Mouse (Mus musculus): ENCODE measurements around the gene Sec16b. TPM values are rescaled to one million over a fixed set of nuclear protein-coding genes. Genes with fewer than 3 reads are reported as not detected.

The Sec16b gene
- polyA plus RNA-seq, 1 experiment from 2014 or later: 2.1 TPM

DNA sequence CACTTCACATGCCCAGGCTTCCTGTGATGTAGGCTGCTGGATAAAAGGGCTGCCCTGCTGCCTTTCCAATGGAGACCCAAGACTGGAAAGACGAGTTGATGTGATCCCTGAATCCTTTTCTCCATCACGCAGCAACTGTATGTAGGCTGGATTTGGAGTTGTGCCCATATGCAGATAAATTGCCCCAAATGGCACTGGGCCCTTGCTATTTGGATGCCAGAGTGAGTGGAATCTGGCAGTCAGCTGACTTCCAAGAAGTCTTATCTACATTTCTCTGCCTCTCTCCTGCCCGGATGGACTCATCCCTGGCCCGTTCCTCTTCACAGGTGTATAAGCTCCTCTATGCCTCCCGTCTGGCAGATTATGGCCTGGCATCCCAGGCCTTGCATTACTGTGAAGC lies 49.9 kb downstream of the Sec16b start:
- Histone ChIP-seq H3K27ac (ENCODE audit: low read depth, low read length) (no peak overlapping the region), H3K36me3 (ENCODE audit: control insufficient read depth, insufficient read depth, low read length) (no peaks in the 10 kb centered on the region), H3K4me1 (ENCODE audit: control insufficient read depth, insufficient read depth, low read length) (no peaks in the 10 kb centered on the region), H3K4me3 (ENCODE audit: low read depth, low read length) (no peak overlapping the region), H3K27me3 (ENCODE audit: control insufficient read depth, insufficient read depth, low read length) (no peaks in the 10 kb centered on the region), H3K9me3 (ENCODE audit: control insufficient read depth, low read length) (no peaks in the 10 kb centered on the region), H3K4me2 (ENCODE audit: low read depth) (no peak overlapping the region), H3K9ac (ENCODE audit: low read length) (no peak overlapping the region)
- ATAC-seq (ENCODE audit: insufficient read depth, low FRiP score, low TSS enrichment): no peak
- no peak for DNase-seq (ENCODE audit: low spot score)
- WGBS: 85% methylated on average over 5 of the region's 5 CpGs

DNA sequence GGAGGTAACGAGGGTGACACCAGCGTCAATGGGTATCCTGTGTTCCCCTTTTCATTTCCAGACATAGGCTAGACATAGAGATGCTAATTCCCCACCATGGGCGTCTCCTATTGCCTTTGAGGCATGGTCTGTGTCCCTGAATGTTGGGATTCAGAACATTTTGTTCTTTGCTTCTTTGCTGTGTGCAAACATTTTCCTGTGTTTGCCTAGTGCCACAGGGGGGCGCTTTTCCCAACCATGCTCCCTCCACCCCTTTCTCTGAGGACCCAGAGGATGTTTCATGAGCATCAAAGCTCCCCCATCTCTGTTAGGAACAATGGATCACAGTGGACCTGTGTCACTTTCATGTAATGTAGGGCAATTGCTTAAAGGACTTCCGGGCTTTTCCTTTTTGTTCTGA lies 51.6 kb downstream of the Sec16b start:
- ATAC-seq (ENCODE audit: insufficient read depth, low FRiP score, low TSS enrichment) (no peak), DNase-seq (ENCODE audit: low spot score) (no peak)
- Histone ChIP-seq H3K4me3 (ENCODE audit: low read depth, low read length) (no peak overlapping the region), H3K27me3 (ENCODE audit: control insufficient read depth, insufficient read depth, low read length) (no peaks in the 10 kb centered on the region), H3K4me1 (ENCODE audit: control insufficient read depth, insufficient read depth, low read length) (no peaks in the 10 kb centered on the region), H3K9me3 (ENCODE audit: control insufficient read depth, low read length) (no peaks in the 10 kb centered on the region), H3K4me2 (ENCODE audit: low read depth) (no peak overlapping the region), H3K27ac (ENCODE audit: low read depth, low read length) (no peak overlapping the region), H3K36me3 (ENCODE audit: control insufficient read depth, insufficient read depth, low read length) (no peaks in the 10 kb centered on the region), H3K9ac (ENCODE audit: low read length) (no peak overlapping the region)
- WGBS: 60% methylated on average over 5 of the region's 5 CpGs

DNA sequence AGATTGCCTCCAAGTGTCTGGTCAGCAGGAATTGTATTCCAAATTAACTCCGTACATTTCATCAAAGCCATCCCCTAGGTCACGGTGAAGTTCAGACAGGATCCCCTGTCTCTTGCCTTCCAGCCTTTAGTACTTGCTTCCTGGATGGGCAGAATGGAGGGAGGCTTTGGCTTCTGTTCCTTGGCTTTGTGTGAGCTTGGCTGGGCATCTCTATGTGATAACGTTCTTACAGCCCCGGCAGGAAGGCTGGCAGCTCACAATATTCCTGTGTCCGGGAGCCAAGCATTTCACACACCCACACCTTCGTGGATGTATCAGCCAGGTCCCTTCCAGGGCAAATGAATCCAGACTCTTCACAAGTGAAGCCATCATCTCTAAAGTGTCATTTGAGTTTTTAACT lies 53.5 kb downstream of the Sec16b start:
- Histone ChIP-seq H3K4me1 (ENCODE audit: control insufficient read depth, insufficient read depth, low read length) (no peaks in the 10 kb centered on the region), H3K4me3 (ENCODE audit: low read depth, low read length) (no peak overlapping the region), H3K9me3 (ENCODE audit: control insufficient read depth, low read length) (no peaks in the 10 kb centered on the region), H3K27ac (ENCODE audit: low read depth, low read length) (no peak overlapping the region), H3K4me2 (ENCODE audit: low read depth) (no peak overlapping the region), H3K27me3 (ENCODE audit: control insufficient read depth, insufficient read depth, low read length) (no peaks in the 10 kb centered on the region), H3K36me3 (ENCODE audit: control insufficient read depth, insufficient read depth, low read length) (no peaks in the 10 kb centered on the region), H3K9ac (ENCODE audit: low read length) (no peak overlapping the region)
- 90% methylated on average over 6 of the region's 6 CpGs for WGBS
- no peak for ATAC-seq (ENCODE audit: insufficient read depth, low FRiP score, low TSS enrichment)
- no peak for DNase-seq (ENCODE audit: low spot score)

DNA sequence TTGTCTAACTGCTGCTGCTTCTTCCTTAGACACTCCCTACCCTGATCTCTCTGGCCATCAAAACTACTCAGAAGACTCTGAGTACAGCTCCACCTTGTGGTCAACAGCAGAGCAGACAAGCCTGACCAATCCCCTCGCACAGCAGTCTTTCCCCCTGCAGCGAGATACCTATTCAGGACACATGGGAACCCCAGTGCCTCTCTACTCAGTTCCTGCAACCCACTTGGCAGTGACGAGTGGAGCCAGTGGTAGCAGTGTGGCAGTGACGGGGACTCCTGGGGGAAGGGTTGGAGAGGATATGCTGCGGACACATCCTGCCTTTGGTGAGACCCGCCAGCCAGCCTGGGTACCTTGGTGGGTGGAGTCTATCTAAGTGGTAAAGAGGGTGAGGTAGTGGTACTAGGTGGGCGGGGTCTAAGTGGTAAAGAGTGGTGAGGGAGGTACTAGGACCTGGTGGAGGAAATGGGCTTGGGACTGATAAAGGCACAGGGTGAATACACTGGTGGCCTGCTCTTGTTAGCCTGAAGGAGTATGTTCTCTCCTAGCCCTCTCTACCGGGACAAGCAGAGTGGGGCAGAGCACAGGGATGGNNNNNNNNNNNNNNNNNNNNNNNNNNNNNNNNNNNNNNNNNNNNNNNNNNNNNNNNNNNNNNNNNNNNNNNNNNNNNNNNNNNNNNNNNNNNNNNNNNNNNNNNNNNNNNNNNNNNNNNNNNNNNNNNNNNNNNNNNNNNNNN lies 54.3 kb downstream of the Sec16b start:
- 21% methylated on average over 8 of the region's 8 CpGs for WGBS
- Histone ChIP-seq H3K9me3 (ENCODE audit: control insufficient read depth, low read length) (no peaks in the 10 kb centered on the region), H3K27me3 (ENCODE audit: control insufficient read depth, insufficient read depth, low read length) (no peaks in the 10 kb centered on the region), H3K4me3 (ENCODE audit: low read depth, low read length) (no peak overlapping the region), H3K4me1 (ENCODE audit: control insufficient read depth, insufficient read depth, low read length) (no peaks in the 10 kb centered on the region), H3K4me2 (ENCODE audit: low read depth) (no peak overlapping the region), H3K9ac (ENCODE audit: low read length) (no peak overlapping the region), H3K36me3 (ENCODE audit: control insufficient read depth, insufficient read depth, low read length) (no peaks in the 10 kb centered on the region), H3K27ac (ENCODE audit: low read depth, low read length) (no peak overlapping the region)
- DNase-seq (ENCODE audit: low spot score): peak; percentile 40
- peak; percentile 55 for ATAC-seq (ENCODE audit: insufficient read depth, low FRiP score, low TSS enrichment)

DNA sequence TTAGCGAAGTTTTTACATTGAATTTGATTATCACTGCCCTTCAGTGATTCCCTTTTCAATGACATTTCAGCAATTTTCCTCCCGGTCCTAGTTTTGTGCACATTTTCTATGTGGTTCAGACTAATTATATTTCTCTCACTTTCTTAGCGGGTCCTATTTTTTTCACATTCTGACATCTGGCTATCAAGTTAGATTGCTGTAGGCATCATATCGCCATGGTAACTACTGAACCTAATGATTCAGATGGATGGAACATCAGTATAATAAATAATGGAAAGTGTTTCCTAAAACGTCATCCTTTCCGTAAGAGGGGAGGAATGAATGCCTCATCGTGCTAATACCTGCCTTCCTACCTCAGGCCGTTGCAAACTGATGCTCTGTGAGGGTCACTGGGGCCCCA lies 61.3 kb downstream of the Sec16b start:
- H3K27ac ChIP-seq (ENCODE audit: low read depth, low read length): no peak overlapping the region
- ATAC-seq (ENCODE audit: insufficient read depth, low FRiP score, low TSS enrichment) (no peak), DNase-seq (ENCODE audit: low spot score) (no peak)
- H3K4me2 ChIP-seq (ENCODE audit: low read depth): no peak overlapping the region
- no peaks in the 10 kb centered on the region for H3K36me3 ChIP-seq (ENCODE audit: control insufficient read depth, insufficient read depth, low read length)
- H3K9ac ChIP-seq (ENCODE audit: low read length): no peak overlapping the region
- H3K4me3 ChIP-seq (ENCODE audit: low read depth, low read length): no peak overlapping the region
- no peaks in the 10 kb centered on the region for H3K27me3 ChIP-seq (ENCODE audit: control insufficient read depth, insufficient read depth, low read length)
- H3K4me1 ChIP-seq (ENCODE audit: control insufficient read depth, insufficient read depth, low read length): no peaks in the 10 kb centered on the region
- H3K9me3 ChIP-seq (ENCODE audit: control insufficient read depth, low read length): no peaks in the 10 kb centered on the region
- WGBS: 84% methylated on average over 8 of the region's 8 CpGs

DNA sequence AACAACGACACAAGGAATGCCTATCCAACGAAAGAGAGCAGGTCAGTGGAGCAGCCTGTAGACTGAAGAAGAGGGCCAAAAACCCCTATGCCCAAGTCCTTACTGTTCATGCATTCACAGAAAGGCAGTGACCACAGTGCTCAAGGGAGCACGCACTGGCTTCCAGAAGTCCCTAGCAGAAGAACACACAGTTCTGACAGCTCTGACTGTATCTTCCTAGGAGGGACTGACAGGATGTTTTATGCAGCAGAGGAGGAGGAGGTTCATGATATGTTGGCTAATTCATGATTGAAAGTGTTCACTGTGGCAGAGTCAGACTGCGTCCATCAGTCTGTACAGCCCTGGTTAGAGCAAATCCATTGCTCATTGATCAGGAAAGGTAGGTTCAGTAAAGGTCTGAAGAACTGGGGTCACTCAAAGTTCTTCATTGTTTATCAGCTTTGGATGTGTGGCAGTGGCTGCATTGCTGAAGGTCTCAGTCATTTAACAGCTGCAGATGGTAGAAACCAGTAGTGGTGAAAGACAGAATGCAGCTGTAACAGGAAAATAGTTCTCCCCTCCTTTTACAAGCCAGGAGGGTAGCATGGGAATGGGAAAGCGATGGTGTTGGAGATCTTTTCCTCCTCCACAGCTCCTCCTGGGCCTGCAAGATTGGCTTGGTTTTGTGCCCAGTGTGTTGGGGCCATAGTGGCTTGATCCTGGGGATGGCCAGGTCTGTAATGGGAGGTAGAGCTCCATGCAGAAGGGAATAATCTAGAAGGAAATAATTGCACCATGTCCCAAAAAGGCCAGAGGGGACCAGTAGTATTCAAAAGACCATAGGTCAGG lies 62.9 kb downstream of the Sec16b start:
- H3K9ac ChIP-seq (ENCODE audit: low read length): no peak overlapping the region
- no peak for DNase-seq (ENCODE audit: low spot score)
- H3K9me3 ChIP-seq (ENCODE audit: control insufficient read depth, low read length): no peaks in the 10 kb centered on the region
- H3K27me3 ChIP-seq (ENCODE audit: control insufficient read depth, insufficient read depth, low read length): no peaks in the 10 kb centered on the region
- H3K4me1 ChIP-seq (ENCODE audit: control insufficient read depth, insufficient read depth, low read length): no peaks in the 10 kb centered on the region
- no peak overlapping the region for H3K4me3 ChIP-seq (ENCODE audit: low read depth, low read length)
- no peak overlapping the region for H3K4me2 ChIP-seq (ENCODE audit: low read depth)
- H3K36me3 ChIP-seq (ENCODE audit: control insufficient read depth, insufficient read depth, low read length): no peaks in the 10 kb centered on the region
- WGBS: 90% methylated on average over 5 of the region's 5 CpGs
- no peak overlapping the region for H3K27ac ChIP-seq (ENCODE audit: low read depth, low read length)
- ATAC-seq (ENCODE audit: insufficient read depth, low FRiP score, low TSS enrichment): no peak

DNA sequence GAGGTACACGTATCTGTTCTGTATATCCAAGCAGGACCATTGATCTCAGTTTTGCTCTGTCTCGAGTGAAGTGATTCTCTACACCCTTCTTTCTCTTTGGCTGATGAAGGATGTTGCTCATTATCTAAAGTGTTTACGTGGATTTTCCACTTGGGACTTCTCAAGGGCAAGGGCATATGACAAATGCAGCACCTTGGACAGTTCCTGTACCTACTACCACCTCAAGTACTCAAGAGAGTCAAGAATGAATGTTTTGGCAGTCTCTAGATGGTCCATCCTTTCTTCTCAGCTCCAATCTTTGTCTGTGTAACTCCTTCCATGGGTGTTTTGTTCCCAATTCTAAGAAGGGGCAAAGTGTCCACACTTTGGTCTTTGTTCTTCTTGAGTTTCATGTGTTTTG lies 68.8 kb downstream of the Sec16b start:
- Histone ChIP-seq H3K27me3 (ENCODE audit: control insufficient read depth, insufficient read depth, low read length) (no peaks in the 10 kb centered on the region), H3K9ac (ENCODE audit: low read length) (no peak overlapping the region), H3K9me3 (ENCODE audit: control insufficient read depth, low read length) (no peaks in the 10 kb centered on the region), H3K4me3 (ENCODE audit: low read depth, low read length) (no peak overlapping the region), H3K27ac (ENCODE audit: low read depth, low read length) (no peak overlapping the region), H3K4me1 (ENCODE audit: control insufficient read depth, insufficient read depth, low read length) (no peaks in the 10 kb centered on the region), H3K36me3 (ENCODE audit: control insufficient read depth, insufficient read depth, low read length) (no peaks in the 10 kb centered on the region), H3K4me2 (ENCODE audit: low read depth) (no peak overlapping the region)
- no peak for ATAC-seq (ENCODE audit: insufficient read depth, low FRiP score, low TSS enrichment)
- 86% methylated on average over 3 of the region's 3 CpGs for WGBS
- no peak for DNase-seq (ENCODE audit: low spot score)

DNA sequence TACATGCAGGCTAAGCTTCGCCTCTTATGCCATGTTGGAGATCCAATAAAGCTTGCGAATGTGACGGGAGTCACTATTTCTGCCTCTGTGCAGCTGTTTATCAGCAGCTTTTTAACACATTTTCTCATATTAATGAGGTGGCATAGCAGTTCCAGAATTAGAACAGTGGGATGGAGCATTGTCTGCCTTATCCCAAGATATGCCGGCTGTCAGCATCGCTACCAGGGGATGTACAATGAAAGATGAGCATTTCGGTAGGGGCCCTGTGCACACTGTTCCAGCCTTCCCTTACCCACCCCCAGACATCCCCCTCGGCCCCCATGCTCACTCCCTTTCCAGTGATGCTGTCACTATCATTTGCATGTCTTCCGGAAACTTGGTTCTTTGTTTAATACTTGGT lies 71.8 kb downstream of the Sec16b start:
- WGBS: 94% methylated on average over 8 of the region's 8 CpGs
- no peaks in the 10 kb centered on the region for H3K9me3 ChIP-seq (ENCODE audit: control insufficient read depth, low read length)
- no peak overlapping the region for H3K9ac ChIP-seq (ENCODE audit: low read length)
- H3K27ac ChIP-seq (ENCODE audit: low read depth, low read length): no peak overlapping the region
- H3K4me2 ChIP-seq (ENCODE audit: low read depth): no peak overlapping the region
- H3K4me1 ChIP-seq (ENCODE audit: control insufficient read depth, insufficient read depth, low read length): no peaks in the 10 kb centered on the region
- ATAC-seq (ENCODE audit: insufficient read depth, low FRiP score, low TSS enrichment): no peak
- DNase-seq (ENCODE audit: low spot score): no peak
- no peaks in the 10 kb centered on the region for H3K36me3 ChIP-seq (ENCODE audit: control insufficient read depth, insufficient read depth, low read length)
- no peak overlapping the region for H3K4me3 ChIP-seq (ENCODE audit: low read depth, low read length)
- no peaks in the 10 kb centered on the region for H3K27me3 ChIP-seq (ENCODE audit: control insufficient read depth, insufficient read depth, low read length)

DNA sequence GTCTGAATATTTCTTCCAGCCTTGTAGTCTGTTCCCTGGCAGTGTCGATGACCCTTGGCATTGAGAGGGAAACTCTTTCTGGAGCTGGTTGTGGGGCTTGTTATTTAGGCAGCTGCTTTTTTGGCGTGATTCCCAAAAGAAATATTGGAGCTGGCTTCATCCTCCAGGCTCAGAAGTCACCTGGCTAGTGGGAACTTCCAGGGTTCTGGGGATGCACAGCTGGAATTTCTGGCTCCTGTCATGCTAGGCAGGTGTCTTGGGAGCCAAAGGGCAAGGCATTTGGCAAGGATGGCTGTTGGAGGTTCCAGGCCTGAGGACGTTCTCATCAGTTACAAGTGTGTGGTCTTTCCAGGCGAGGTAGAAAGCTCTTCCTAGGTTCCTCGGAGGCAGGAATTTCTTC lies 80.0 kb downstream of the Sec16b start:
- Histone ChIP-seq H3K4me1 (ENCODE audit: control insufficient read depth, insufficient read depth, low read length) (no peaks in the 10 kb centered on the region), H3K4me3 (ENCODE audit: low read depth, low read length) (no peak overlapping the region), H3K27me3 (ENCODE audit: control insufficient read depth, insufficient read depth, low read length) (no peaks in the 10 kb centered on the region), H3K4me2 (ENCODE audit: low read depth) (no peak overlapping the region), H3K36me3 (ENCODE audit: control insufficient read depth, insufficient read depth, low read length) (no peaks in the 10 kb centered on the region), H3K27ac (ENCODE audit: low read depth, low read length) (no peak overlapping the region), H3K9ac (ENCODE audit: low read length) (no peak overlapping the region), H3K9me3 (ENCODE audit: control insufficient read depth, low read length) (no peaks in the 10 kb centered on the region)
- DNase-seq (ENCODE audit: low spot score) (no peak), ATAC-seq (ENCODE audit: insufficient read depth, low FRiP score, low TSS enrichment) (no peak)
- WGBS: 90% methylated on average over 5 of the region's 5 CpGs

All from neural tube, embryonic 11.5 days (tissue).